Mouse (Mus musculus): ENCODE measurements around the gene Slc19a1. TPM values are rescaled to one million over a fixed set of nuclear protein-coding genes. Genes with fewer than 3 reads are reported as not detected.

The Slc19a1 gene
- 1 to 10 TPM; 4.9 to 5.3 TPM for total RNA-seq (2023)

DNA sequence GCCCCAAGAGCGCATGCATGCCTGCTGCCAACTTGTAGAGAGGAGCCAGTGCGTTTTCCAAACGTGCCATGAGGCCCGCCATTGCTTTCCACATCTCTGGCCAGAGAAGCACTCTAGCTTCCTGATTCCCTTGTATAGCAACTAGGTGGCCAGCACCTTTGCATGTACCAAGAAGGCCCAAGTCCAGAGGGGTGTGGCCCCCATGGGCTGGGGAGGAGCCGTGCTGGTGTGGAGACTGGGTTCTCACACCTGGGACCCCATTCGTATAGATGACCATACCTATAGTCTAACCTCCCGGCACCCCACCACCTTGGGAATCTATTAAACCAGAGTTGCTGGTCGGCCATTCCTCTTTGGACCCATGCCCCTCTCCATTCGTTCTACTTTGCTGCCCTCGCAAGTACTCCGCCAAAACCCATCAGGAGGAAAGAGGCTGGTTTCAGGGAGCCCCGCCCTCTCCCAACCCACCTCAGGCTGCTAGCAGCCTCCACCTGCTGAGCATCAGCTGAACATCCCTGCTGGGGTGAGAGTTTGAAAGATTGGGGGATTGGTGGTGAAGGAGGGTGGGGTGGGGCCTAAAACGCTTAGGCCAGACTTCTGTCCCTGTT is at the start of gene Slc19a1:
Slc19a1 (plus strand) TSS at position 474 of the 608 bp plus-strand sequence.

Other genes starting within 250 kb of the Slc19a1 start
- 1 to 10 TPM; 2.7 to 4.8 TPM for gene Pcbp3, start 70.4 kb upstream of the Slc19a1 start, total RNA-seq (2023)
- gene Col18a1, start 134.3 kb downstream of the Slc19a1 start, total RNA-seq (2023) = not detected
- 10 to 100 TPM; 22.6 to 23.5 TPM for gene Pofut2, start 227.0 kb downstream of the Slc19a1 start, total RNA-seq (2023)